Mouse (Mus musculus) midbrain, embryonic 11.5 days (tissue): ENCODE results near the gene Gm45208. TPM values are rescaled to one million over a fixed set of nuclear protein-coding genes. Genes with fewer than 3 reads are reported as not detected.
A peak's percentile ranks its signal among the peaks of the same experiment; 100 is the strongest.
"Not testable (repeated sequence)": the region's sequence is repeated elsewhere in the genome, so short reads cannot be mapped to it uniquely, and the experiment has no call there.

Source experiments
- ATAC-seq: fragments of 200-750 bp; cut with Nextera tagmentation; 2 replicates; pipeline ENCODE4 v1.8.0; 2017; ENCODE audit warnings: moderate TSS enrichment, moderate library complexity; ENCODE audit not compliant: low FRiP score
- DNase-seq: peaks from one replicate; pipeline ENCODE4 v3.0.0; 2015; ENCODE audit warnings: low spot score; ENCODE audit errors: missing footprints
- H3K27ac ChIP-seq: fragments of 300-500 bp; sonication (generic); 2 replicates; pipeline ENCODE4 v1.5.1; 2014; ENCODE audit warnings: low read depth, low read length
- H3K27me3 ChIP-seq: fragments of 300-500 bp; sonication (generic); 2 replicates; pipeline ENCODE4 v1.6.1; 2014; ENCODE audit warnings: mild to moderate bottlenecking, low read length, moderate library complexity, mixed read lengths; ENCODE audit not compliant: control insufficient read depth, insufficient read depth
- H3K36me3 ChIP-seq: fragments of 300-500 bp; sonication (generic); 2 replicates; pipeline ENCODE4 v1.6.1; 2014; ENCODE audit warnings: mild to moderate bottlenecking, low read length, moderate library complexity, mixed read lengths; ENCODE audit not compliant: control insufficient read depth, insufficient read depth
- H3K4me1 ChIP-seq: fragments of 300-500 bp; sonication (generic); 2 replicates; pipeline ENCODE4 v1.6.1; 2014; ENCODE audit warnings: low read length; ENCODE audit not compliant: control insufficient read depth, insufficient read depth
- H3K4me2 ChIP-seq: fragments of 300-500 bp; sonication (generic); 2 replicates; pipeline ENCODE4 v1.6.1; 2014; ENCODE audit warnings: mild to moderate bottlenecking, moderate library complexity
- H3K4me3 ChIP-seq: fragments of 300-500 bp; sonication (generic); 2 replicates; pipeline ENCODE4 v1.5.1; 2014; ENCODE audit warnings: low read depth, low read length
- H3K9ac ChIP-seq: fragments of 300-500 bp; sonication (generic); 2 replicates; pipeline ENCODE4 v1.6.1; 2014; ENCODE audit warnings: low read length
- H3K9me3 ChIP-seq: fragments of 300-500 bp; sonication (generic); 2 replicates; pipeline ENCODE4 v1.6.1; 2016; ENCODE audit warnings: low read length; ENCODE audit not compliant: control insufficient read depth
- WGBS: fragments of 180-500 bp; shearing (Covaris S2); extraction: QIAGEN DNeasy Blood & Tissue Kit; methylation state at CpG from one replicate; pipeline ENCODE4 v1.1.7; 2014; 5-methylcytosine and 5-hydroxymethylcytosine counted together
- polyA plus RNA-seq: library from polyadenylated mRNA; unstranded; fragments of >200 nt; fragmentation: Nextera tagmentation; extraction: Ambion mirVana; gene quantifications from 2 replicates; pipeline ENCODE4 v1.2.1, GENCODE M21; 2014

Gm45208 gene
- polyA plus RNA-seq, 1 experiment from 2014 or later = not detected

GRCm38 (mm10) chrX:7739336-7740081, 17.5 kb downstream of the Gm45208 start:
- H3K9me3 ChIP-seq = no peaks in the 10 kb centered on the region
- WGBS = 65% methylated on average over 14 of the region's 14 CpGs
- ATAC-seq (no peak), DNase-seq (no peak)
- no peaks in the 10 kb centered on the region for H3K4me1 ChIP-seq
- H3K36me3 ChIP-seq = no peaks in the 10 kb centered on the region
- no peak overlapping the region for H3K9ac ChIP-seq
- H3K27me3 ChIP-seq = no peaks in the 10 kb centered on the region
- H3K27ac ChIP-seq = no peak overlapping the region
- no peak overlapping the region for H3K4me3 ChIP-seq
- no peak overlapping the region for H3K4me2 ChIP-seq

- no peaks in the 10 kb centered on the region for H3K4me1 ChIP-seq
- no peak for DNase-seq
- H3K9me3 ChIP-seq = no peaks in the 10 kb centered on the region
- no peak for ATAC-seq
- H3K4me3 ChIP-seq = no peak overlapping the region
- no peak overlapping the region for H3K9ac ChIP-seq
- 70% methylated on average over 10 of the region's 10 CpGs for WGBS
- H3K4me2 ChIP-seq = no peak overlapping the region
- H3K27ac ChIP-seq = no peak overlapping the region
- no peaks in the 10 kb centered on the region for H3K36me3 ChIP-seq
- no peaks in the 10 kb centered on the region for H3K27me3 ChIP-seq
These were observed 18.2 kb downstream of the Gm45208 start for GRCm38 (mm10) chrX:7740082-7740819.

GRCm38 (mm10) chrX:7741103-7741502, 19.1 kb downstream of the Gm45208 start:
- Histone ChIP-seq H3K9me3 (no peaks in the 10 kb centered on the region), H3K4me1 (no peaks in the 10 kb centered on the region), H3K4me3 (no peak overlapping the region), H3K27me3 (no peaks in the 10 kb centered on the region), H3K27ac (no peak overlapping the region), H3K9ac (no peak overlapping the region), H3K36me3 (no peaks in the 10 kb centered on the region), H3K4me2 (no peak overlapping the region)
- ATAC-seq (no peak), DNase-seq (no peak)
- WGBS = 86% methylated on average over 5 of the region's 5 CpGs

GRCm38 (mm10) chrX:7743470-7743869, 21.4 kb downstream of the Gm45208 start:
- ATAC-seq (no peak), DNase-seq (peak; percentile 83)
- H3K36me3 ChIP-seq = no peaks in the 10 kb centered on the region
- no peaks in the 10 kb centered on the region for H3K9me3 ChIP-seq
- no peaks in the 10 kb centered on the region for H3K4me1 ChIP-seq
- H3K9ac ChIP-seq = no peak overlapping the region
- 57% methylated on average over 5 of the region's 5 CpGs for WGBS
- no peak overlapping the region for H3K4me2 ChIP-seq
- no peak overlapping the region for H3K4me3 ChIP-seq
- no peak overlapping the region for H3K27ac ChIP-seq
- H3K27me3 ChIP-seq = no peaks in the 10 kb centered on the region

GRCm38 (mm10) chrX:7744940-7745339, 22.9 kb downstream of the Gm45208 start:
- no peak for ATAC-seq
- WGBS = 55% methylated on average over 1 of the region's 1 CpGs
- H3K36me3 ChIP-seq = no peaks in the 10 kb centered on the region

GRCm38 (mm10) chrX:7745429-7745828, 23.4 kb downstream of the Gm45208 start:
- Histone ChIP-seq H3K9me3 (no peaks in the 10 kb centered on the region; the same call in 1 of the 2 replicates), H3K4me1 (no peaks in the 10 kb centered on the region), H3K9ac (no peak overlapping the region), H3K27ac (no peak overlapping the region), H3K4me3 (no peak overlapping the region), H3K36me3 (no peaks in the 10 kb centered on the region), H3K27me3 (no peaks in the 10 kb centered on the region), H3K4me2 (no peak overlapping the region)
- 90% methylated on average over 8 of the region's 8 CpGs for WGBS
- DNase-seq (no peak), ATAC-seq (no peak)

More at GRCm38 (mm10) chrX:7744940-7745339, 22.9 kb downstream of the Gm45208 start:
- H3K9ac ChIP-seq = no peak overlapping the region
- no peak overlapping the region for H3K4me2 ChIP-seq
- no peak overlapping the region for H3K4me3 ChIP-seq
- DNase-seq = no peak
- H3K27ac ChIP-seq = no peak overlapping the region
- H3K9me3 ChIP-seq = no peaks in the 10 kb centered on the region; the same call in 1 of the 2 replicates
- no peaks in the 10 kb centered on the region for H3K4me1 ChIP-seq
- no peaks in the 10 kb centered on the region for H3K27me3 ChIP-seq

GRCm38 (mm10) chrX:7750432-7751116, 28.5 kb downstream of the Gm45208 start, which contains the start of gene Ccdc120:
TSS of gene Ccdc120 (minus strand) at chrX:7750905.
- Histone ChIP-seq H3K36me3 (no peaks in the 10 kb centered on the region), H3K27ac (no peak within 1 kb of the TSS), H3K4me2 (peak within 1 kb of the TSS; percentile 41), H3K4me3 (peak within 1 kb of the TSS; percentile 65), H3K9me3 (no peaks in the 10 kb centered on the region; the same call in 1 of the 2 replicates), H3K27me3 (no peaks in the 10 kb centered on the region), H3K9ac (peak within 1 kb of the TSS; percentile 73), H3K4me1 (no peaks in the 10 kb centered on the region)
- 17% methylated on average over 41 of the region's 56 CpGs for WGBS
- peak; percentile 96 for DNase-seq
- peak; percentile 83 for ATAC-seq

GRCm38 (mm10) chrX:7753627-7754026, 31.6 kb downstream of the Gm45208 start:
- not testable (repeated sequence) for ATAC-seq, H3K4me2 ChIP-seq, H3K4me1 ChIP-seq, H3K27ac ChIP-seq, H3K27me3 ChIP-seq, H3K9me3 ChIP-seq, H3K9ac ChIP-seq, H3K4me3 ChIP-seq, DNase-seq, H3K36me3 ChIP-seq
- 16% methylated on average over 3 of the region's 3 CpGs for WGBS
